Comparison of ENCODE assay signal across 13 mouse cellular contexts in genomic region chr11:68748121-68748520, GRCm38 (mm10).
"Had no signal": no experiment of that assay in that cellular context is flagged by ENCODE, and none has a peak within 500 bp of the region (broad histone marks: within the 10 kb centered on the region; RNA-seq: fewer than 3 reads in every experiment).

No protein-coding gene starts in this region.

- H3K27ac ChIP-seq: layer of hippocampus, adult 2 months; limb, embryonic 13.5 days; liver, embryonic 14.5 days; midbrain, embryonic 12.5 days; neural tube, embryonic 13.5 days had no signal

- H3K9ac ChIP-seq: limb, embryonic 13.5 days; liver, embryonic 14.5 days; midbrain, embryonic 12.5 days; neural tube, embryonic 13.5 days had no signal

- H3K27me3 ChIP-seq: limb, embryonic 13.5 days; midbrain, embryonic 12.5 days; neural tube, embryonic 13.5 days had no signal

- DNase-seq: kidney, adult 11 months; kidney, adult 9 months; kidney, postnatal 10 days; kidney, postnatal 4 days; lung, adult 18-20 months; retina, postnatal 1 day; spleen, adult 18-20 months; thymus, postnatal 36 days had no signal

- H3K4me3 ChIP-seq: layer of hippocampus, adult 2 months; limb, embryonic 13.5 days; midbrain, embryonic 12.5 days; neural tube, embryonic 13.5 days had no signal

- H3K9me3 ChIP-seq: limb, embryonic 13.5 days; midbrain, embryonic 12.5 days; neural tube, embryonic 13.5 days had no signal

- H3K4me1 ChIP-seq: midbrain, embryonic 12.5 days had no signal
